Mouse (Mus musculus): ENCODE measurements around the gene Abtb2. TPM values are rescaled to one million over a fixed set of nuclear protein-coding genes. Genes with fewer than 3 reads are reported as not detected.

Abtb2 gene
- polyA plus RNA-seq, 1 experiment from 2014 or later: 13.2 TPM

- Histone ChIP-seq H3K27me3 (no peaks in the 10 kb centered on the region), H3K36me3 (no peaks in the 10 kb centered on the region), H3K9me3 (no peaks in the 10 kb centered on the region), H3K27ac (replicated peaks) (no peak overlapping the region), H3K9ac (no peak overlapping the region), H3K4me3 (no peak overlapping the region), H3K4me1 (replicated peaks) (peaks cover 33% of the 10 kb centered on the region), H3K4me2 (no peak overlapping the region)
- 73% methylated on average over 7 of the region's 7 CpGs for WGBS
- no peak for ATAC-seq (ENCODE audit: low FRiP score, low read depth)
Observed at GRCm38 (mm10) chr2:103627101-103627500, 61.0 kb downstream of the Abtb2 start.

GRCm38 (mm10) chr2:103629956-103630355, 63.8 kb downstream of the Abtb2 start:
- H3K4me3 ChIP-seq: no peak overlapping the region
- H3K27ac ChIP-seq (replicated peaks): no peak overlapping the region
- peaks cover 25% of the 10 kb centered on the region for H3K4me1 ChIP-seq (replicated peaks)
- H3K4me2 ChIP-seq: no peak overlapping the region
- no peak for ATAC-seq (ENCODE audit: low FRiP score, low read depth)
- H3K9ac ChIP-seq: no peak overlapping the region
- no peaks in the 10 kb centered on the region for H3K27me3 ChIP-seq
- H3K36me3 ChIP-seq: no peaks in the 10 kb centered on the region
- WGBS: 47% methylated on average over 5 of the region's 5 CpGs
- H3K9me3 ChIP-seq: no peaks in the 10 kb centered on the region

GRCm38 (mm10) chr2:103631293-103631717, 65.2 kb downstream of the Abtb2 start:
- Histone ChIP-seq H3K9ac (no peak overlapping the region), H3K27me3 (no peaks in the 10 kb centered on the region), H3K27ac (replicated peaks) (0 out of 2 replicates have a peak overlapping the region, but pooled peaks have one; percentile 14), H3K4me1 (replicated peaks) (peaks cover 13% of the 10 kb centered on the region), H3K9me3 (no peaks in the 10 kb centered on the region), H3K4me2 (no peak overlapping the region), H3K4me3 (no peak overlapping the region), H3K36me3 (no peaks in the 10 kb centered on the region)
- 0 out of 2 replicates have a peak, but pooled peaks have one; percentile 27 for ATAC-seq (ENCODE audit: low FRiP score, low read depth)
- 69% methylated on average over 7 of the region's 7 CpGs for WGBS

GRCm38 (mm10) chr2:103632136-103632925, 66.2 kb downstream of the Abtb2 start:
- H3K4me1 ChIP-seq (replicated peaks): peaks cover 21% of the 10 kb centered on the region
- 88% methylated on average over 5 of the region's 6 CpGs for WGBS
- no peak overlapping the region for H3K4me3 ChIP-seq
- H3K9ac ChIP-seq: no peak overlapping the region
- H3K27me3 ChIP-seq: no peaks in the 10 kb centered on the region
- H3K4me2 ChIP-seq: no peak overlapping the region
- H3K27ac ChIP-seq (replicated peaks): no peak overlapping the region
- H3K9me3 ChIP-seq: no peaks in the 10 kb centered on the region
- H3K36me3 ChIP-seq: no peaks in the 10 kb centered on the region
- no peak for ATAC-seq (ENCODE audit: low FRiP score, low read depth)

GRCm38 (mm10) chr2:103632926-103633250, 66.8 kb downstream of the Abtb2 start:
- no peak overlapping the region for H3K27ac ChIP-seq (replicated peaks)
- H3K4me3 ChIP-seq: no peak overlapping the region
- WGBS: 97% methylated on average over 2 of the region's 2 CpGs
- no peaks in the 10 kb centered on the region for H3K27me3 ChIP-seq
- H3K4me2 ChIP-seq: no peak overlapping the region
- H3K36me3 ChIP-seq: no peaks in the 10 kb centered on the region
- no peak for ATAC-seq (ENCODE audit: low FRiP score, low read depth)
- H3K9me3 ChIP-seq: no peaks in the 10 kb centered on the region
- peaks cover 25% of the 10 kb centered on the region for H3K4me1 ChIP-seq (replicated peaks)
- H3K9ac ChIP-seq: no peak overlapping the region

- 84% methylated on average over 3 of the region's 3 CpGs for WGBS
- no peak for ATAC-seq (ENCODE audit: low FRiP score, low read depth)
- no peak overlapping the region for H3K9ac ChIP-seq
Observed at GRCm38 (mm10) chr2:103635731-103636487, 69.8 kb downstream of the Abtb2 start.

GRCm38 (mm10) chr2:103637385-103637784, 71.3 kb downstream of the Abtb2 start:
- H3K27me3 ChIP-seq: no peaks in the 10 kb centered on the region
- H3K27ac ChIP-seq (replicated peaks): no peak overlapping the region
- 0 out of 2 replicates have a peak, but pooled peaks have one; percentile 44 for ATAC-seq (ENCODE audit: low FRiP score, low read depth)
- H3K4me2 ChIP-seq: no peak overlapping the region
- H3K4me1 ChIP-seq (replicated peaks): peaks cover 21% of the 10 kb centered on the region
- H3K9ac ChIP-seq: no peak overlapping the region
- H3K4me3 ChIP-seq: no peak overlapping the region
- no peaks in the 10 kb centered on the region for H3K9me3 ChIP-seq
- no peaks in the 10 kb centered on the region for H3K36me3 ChIP-seq
- 51% methylated on average over 1 of the region's 1 CpGs for WGBS

More at GRCm38 (mm10) chr2:103635731-103636487, 69.8 kb downstream of the Abtb2 start:
- H3K4me1 ChIP-seq (replicated peaks): peaks cover 24% of the 10 kb centered on the region
- H3K9me3 ChIP-seq: no peaks in the 10 kb centered on the region
- no peak overlapping the region for H3K27ac ChIP-seq (replicated peaks)
- H3K4me3 ChIP-seq: no peak overlapping the region
- no peaks in the 10 kb centered on the region for H3K27me3 ChIP-seq
- no peak overlapping the region for H3K4me2 ChIP-seq
- H3K36me3 ChIP-seq: no peaks in the 10 kb centered on the region

GRCm38 (mm10) chr2:103637943-103638342, 71.8 kb downstream of the Abtb2 start:
- no peak overlapping the region for H3K4me2 ChIP-seq
- no peak for ATAC-seq (ENCODE audit: low FRiP score, low read depth)
- 95% methylated on average over 5 of the region's 5 CpGs for WGBS
- H3K4me1 ChIP-seq (replicated peaks): peaks cover 21% of the 10 kb centered on the region
- no peaks in the 10 kb centered on the region for H3K36me3 ChIP-seq
- no peak overlapping the region for H3K27ac ChIP-seq (replicated peaks)
- H3K9me3 ChIP-seq: no peaks in the 10 kb centered on the region
- H3K27me3 ChIP-seq: no peaks in the 10 kb centered on the region
- H3K9ac ChIP-seq: no peak overlapping the region
- no peak overlapping the region for H3K4me3 ChIP-seq

- no peaks in the 10 kb centered on the region for H3K36me3 ChIP-seq
- H3K4me2 ChIP-seq: no peak overlapping the region
- H3K4me3 ChIP-seq: no peak overlapping the region
- no peak for ATAC-seq (ENCODE audit: low FRiP score, low read depth)
- no peak overlapping the region for H3K27ac ChIP-seq (replicated peaks)
- no peaks in the 10 kb centered on the region for H3K27me3 ChIP-seq
- WGBS: 38% methylated on average over 2 of the region's 2 CpGs
- no peaks in the 10 kb centered on the region for H3K9me3 ChIP-seq
- peaks cover 36% of the 10 kb centered on the region for H3K4me1 ChIP-seq (replicated peaks)
- H3K9ac ChIP-seq: no peak overlapping the region
Observed at GRCm38 (mm10) chr2:103639701-103640100, 73.6 kb downstream of the Abtb2 start.

GRCm38 (mm10) chr2:103640861-103641260, 74.8 kb downstream of the Abtb2 start:
- Histone ChIP-seq H3K9me3 (no peaks in the 10 kb centered on the region), H3K36me3 (no peaks in the 10 kb centered on the region), H3K27me3 (no peaks in the 10 kb centered on the region), H3K9ac (no peak overlapping the region), H3K27ac (replicated peaks) (no peak overlapping the region), H3K4me1 (replicated peaks) (peaks cover 36% of the 10 kb centered on the region), H3K4me2 (no peak overlapping the region), H3K4me3 (no peak overlapping the region)
- ATAC-seq (ENCODE audit: low FRiP score, low read depth): no peak
- 53% methylated on average over 2 of the region's 2 CpGs for WGBS

GRCm38 (mm10) chr2:103643584-103644211, 77.6 kb downstream of the Abtb2 start:
- no peak overlapping the region for H3K4me3 ChIP-seq
- no peak overlapping the region for H3K9ac ChIP-seq
- H3K36me3 ChIP-seq: no peaks in the 10 kb centered on the region
- peaks cover 24% of the 10 kb centered on the region for H3K4me1 ChIP-seq (replicated peaks)
- H3K4me2 ChIP-seq: no peak overlapping the region
- WGBS: 10% methylated on average over 4 of the region's 4 CpGs
- H3K27ac ChIP-seq (replicated peaks): peak overlapping the region; percentile 27; the same call in 1 of the 2 replicates
- ATAC-seq (ENCODE audit: low FRiP score, low read depth): peak; percentile 64
- no peaks in the 10 kb centered on the region for H3K9me3 ChIP-seq
- no peaks in the 10 kb centered on the region for H3K27me3 ChIP-seq

- Histone ChIP-seq H3K9me3 (no peaks in the 10 kb centered on the region), H3K4me3 (no peak overlapping the region), H3K4me1 (replicated peaks) (peaks cover 24% of the 10 kb centered on the region), H3K9ac (no peak overlapping the region), H3K36me3 (no peaks in the 10 kb centered on the region), H3K27ac (replicated peaks) (peak overlapping the region; percentile 27), H3K27me3 (no peaks in the 10 kb centered on the region), H3K4me2 (no peak overlapping the region)
- WGBS: 23% methylated on average over 1 of the region's 1 CpGs
- ATAC-seq (ENCODE audit: low FRiP score, low read depth): no peak
Observed at GRCm38 (mm10) chr2:103644418-103644817, 78.3 kb downstream of the Abtb2 start.

Measured in hindbrain, embryonic 15.5 days (tissue).